Mouse (Mus musculus) bone marrow, adult 2 months (tissue): ENCODE data around the gene Cavin1.

Source experiments
- CTCF ChIP-seq: fragments of 200-500 bp; IDR thresholded peaks from 2 replicates; pipeline ENCODE4 v1.5.1; 2011; ENCODE audit warnings: low read length, control low read depth; ENCODE audit not compliant: control insufficient read depth, insufficient read depth
- POLR2A ChIP-seq: fragments of 200-500 bp; IDR thresholded peaks from 2 replicates; pipeline ENCODE4 v1.6.1; 2011; ENCODE audit warnings: low read depth, mild to moderate bottlenecking, control low read depth, low read length, borderline replicate concordance; ENCODE audit not compliant: control insufficient read depth

- TF ChIP-seq CTCF: no peak
- no peak for TF ChIP-seq POLR2A
These were observed 28.1 kb upstream of the Cavin1 start for GRCm38 (mm10) chr11:100998836-100999235.
